Mouse (Mus musculus): ENCODE results near the gene Stx6.

DNA sequence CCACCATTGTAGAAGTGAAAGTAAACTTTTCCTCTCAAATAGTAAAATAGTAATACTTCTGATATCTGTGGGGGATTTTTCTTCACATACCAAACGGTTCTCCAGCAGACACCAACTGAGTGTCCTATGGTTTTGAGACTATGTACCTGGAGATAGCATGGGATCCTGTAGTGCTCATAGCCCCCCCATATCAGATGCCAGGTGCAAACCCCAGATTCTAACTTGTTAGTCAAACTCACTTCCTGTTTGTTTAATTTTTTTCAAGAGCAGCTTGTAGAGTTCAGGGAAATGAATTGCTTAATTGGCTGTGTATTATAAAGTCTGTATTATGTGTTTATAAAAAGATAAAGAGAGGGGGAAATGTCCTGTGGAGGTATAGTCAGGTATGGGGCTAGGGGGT lies 15.9 kb downstream of the Stx6 start:
- TF ChIP-seq ETS1 (conservative IDR thresholded peaks at IDR 0.05; ENCODE audit: low read depth, low read length) (no peak), TCF12 (IDR thresholded peaks at IDR 0.05; ENCODE audit: low read depth, low read length) (no peak), MEF2A (IDR thresholded peaks at IDR 0.05; ENCODE audit: borderline replicate concordance, low read depth, low read length) (no peak), UBTF (IDR thresholded peaks at IDR 0.05; ENCODE audit: low read depth, low read length) (no peak), E2F4 (IDR thresholded peaks at IDR 0.05; ENCODE audit: insufficient replicate concordance, low read depth, low read length) (no peak), POLR2AphosphoS2 (IDR thresholded peaks at IDR 0.05; ENCODE audit: low read depth, low read length) (no peak), CTCF (conservative IDR thresholded peaks at IDR 0.05 in 1 of 2, IDR thresholded peaks at IDR 0.05 in 1 of 2; ENCODE audit: low read depth in 2 of 2, low read length in 2 of 2) (no peak), POLR2A (IDR thresholded peaks at IDR 0.05; ENCODE audit: low read depth, low read length) (no peak), PAX5 (IDR thresholded peaks at IDR 0.05; ENCODE audit: low read length) (no peak), HCFC1 (IDR thresholded peaks at IDR 0.05; ENCODE audit: low read depth, low read length) (no peak)
